Mouse (Mus musculus): ENCODE results near the gene 4930455H04Rik.

4930455H04Rik gene

GRCm38 (mm10) chr3:116967967-116968366 lies at the start of gene 4930455H04Rik:
Gene 4930455H04Rik, plus strand, starts transcription at chr3:116968267.
- DNase-seq = no peak

- DNase-seq = no peak
These were observed 46.5 kb upstream of the 4930455H04Rik start for GRCm38 (mm10) chr3:116921535-116921934.

GRCm38 (mm10) chr3:116923042-116923441 lies 45.0 kb upstream of the 4930455H04Rik start:
- DNase-seq = peak; percentile 51

GRCm38 (mm10) chr3:116928994-116929393 lies 39.1 kb upstream of the 4930455H04Rik start:
- peak; percentile 93 for DNase-seq

- DNase-seq = peak; percentile 22
These were observed 34.9 kb upstream of the 4930455H04Rik start for GRCm38 (mm10) chr3:116933158-116933557.

- DNase-seq = peak; percentile 23
These were observed 31.0 kb upstream of the 4930455H04Rik start for GRCm38 (mm10) chr3:116936934-116937691.

- peak; percentile 86 for DNase-seq
These were observed 27.1 kb upstream of the 4930455H04Rik start for GRCm38 (mm10) chr3:116940804-116941558.

GRCm38 (mm10) chr3:116941559-116942117 lies 26.4 kb upstream of the 4930455H04Rik start:
- peak; percentile 7 for DNase-seq

- peak; percentile 54 for DNase-seq
These were observed 25.3 kb upstream of the 4930455H04Rik start for GRCm38 (mm10) chr3:116942751-116943150.

- peak; percentile 95 for DNase-seq
These were observed 24.6 kb upstream of the 4930455H04Rik start for GRCm38 (mm10) chr3:116943422-116943821.

- DNase-seq = peak; percentile 91
These were observed 21.6 kb upstream of the 4930455H04Rik start for GRCm38 (mm10) chr3:116946476-116946875.

- peak; percentile 83 for DNase-seq
These were observed 17.4 kb upstream of the 4930455H04Rik start for GRCm38 (mm10) chr3:116950665-116951115.

- peak; percentile 93 for DNase-seq
These were observed 16.6 kb upstream of the 4930455H04Rik start for GRCm38 (mm10) chr3:116951489-116951888.

GRCm38 (mm10) chr3:116952242-116952899 lies 15.7 kb upstream of the 4930455H04Rik start:
- DNase-seq = peak; percentile 94

- peak; percentile 90 for DNase-seq
These were observed 14.7 kb upstream of the 4930455H04Rik start for GRCm38 (mm10) chr3:116953366-116953765.

GRCm38 (mm10) chr3:116955061-116955460 lies 13.0 kb upstream of the 4930455H04Rik start:
- peak; percentile 96 for DNase-seq

GRCm38 (mm10) chr3:116960414-116960813 lies 7.7 kb upstream of the 4930455H04Rik start:
- peak; percentile 61 for DNase-seq

- peak; percentile 83 for DNase-seq
These were observed 6.5 kb upstream of the 4930455H04Rik start for GRCm38 (mm10) chr3:116961354-116962142.

GRCm38 (mm10) chr3:116963213-116963612 lies 4.9 kb upstream of the 4930455H04Rik start:
- DNase-seq = peak; percentile 94

GRCm38 (mm10) chr3:116964426-116964825 lies 3.6 kb upstream of the 4930455H04Rik start:
- peak; percentile 98 for DNase-seq

- DNase-seq = peak; percentile 98
These were observed 1.8 kb upstream of the 4930455H04Rik start for GRCm38 (mm10) chr3:116966225-116966624.

- DNase-seq = peak; percentile 96
These were observed 1.3 kb upstream of the 4930455H04Rik start for GRCm38 (mm10) chr3:116966800-116967199.
